Mouse (Mus musculus) T-cell, adult 66 days (primary cell): Measurements from ENCODE around the gene Kif6. TPM values are rescaled to one million over a fixed set of nuclear protein-coding genes. Genes with fewer than 3 reads are reported as not detected.

ENCODE experiments used
- total RNA-seq, 2 experiments: library from RNA; stranded (reverse); gene quantifications; 3 replicates in 1 of 2; 4 replicates in 1 of 2; pipeline ENCODE4 v1.2.4; 2023

The Kif6 gene
- total RNA-seq: not detected

DNA sequence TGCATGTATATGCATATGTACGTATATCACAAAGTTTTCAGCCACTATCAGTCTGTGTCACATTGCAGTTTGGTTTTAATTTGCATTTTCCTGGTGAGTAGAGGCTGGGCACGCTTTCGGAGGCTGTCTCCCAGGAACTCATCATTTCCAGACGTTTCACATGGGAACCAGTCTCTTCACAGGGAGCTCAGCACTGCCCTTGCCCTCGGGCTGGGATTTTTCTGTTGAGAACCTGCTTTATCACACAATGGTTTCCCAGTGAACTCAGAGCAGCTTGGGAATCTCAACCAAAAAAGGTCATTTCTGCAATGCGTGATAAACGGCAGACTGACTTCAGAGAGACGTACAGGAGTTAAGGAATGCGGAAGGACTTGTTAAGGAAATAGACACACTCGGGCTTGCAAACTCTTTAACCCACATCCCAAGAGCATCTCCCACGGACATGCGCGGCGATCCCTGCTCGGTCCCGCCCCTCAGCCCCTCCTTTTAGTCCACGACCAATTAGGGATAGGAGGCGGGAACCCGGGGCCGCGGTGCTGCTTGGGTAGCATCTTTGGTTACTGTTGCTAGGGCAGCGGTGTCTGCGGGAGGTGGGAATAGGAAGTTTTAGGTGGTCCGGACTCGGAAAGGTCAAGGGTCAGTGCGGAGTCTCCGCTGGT is at the start of gene Kif6:
Kif6 (plus strand) TSS at position 560 of the 659 bp plus-strand sequence.

Other genes starting within 250 kb of the Kif6 start
- gene Mocs1, start 186.8 kb upstream of the Kif6 start, total RNA-seq: 10 to 100 TPM; 32.4 to 32.8 TPM
- gene Daam2, start 50.8 kb upstream of the Kif6 start, total RNA-seq: not detected